Mouse (Mus musculus): ENCODE results near the gene Pik3ip1. TPM values are rescaled to one million over a fixed set of nuclear protein-coding genes. Genes with fewer than 3 reads are reported as not detected.

Pik3ip1 gene
- polyA plus RNA-seq, 1 experiment: 0.71 TPM

DNA sequence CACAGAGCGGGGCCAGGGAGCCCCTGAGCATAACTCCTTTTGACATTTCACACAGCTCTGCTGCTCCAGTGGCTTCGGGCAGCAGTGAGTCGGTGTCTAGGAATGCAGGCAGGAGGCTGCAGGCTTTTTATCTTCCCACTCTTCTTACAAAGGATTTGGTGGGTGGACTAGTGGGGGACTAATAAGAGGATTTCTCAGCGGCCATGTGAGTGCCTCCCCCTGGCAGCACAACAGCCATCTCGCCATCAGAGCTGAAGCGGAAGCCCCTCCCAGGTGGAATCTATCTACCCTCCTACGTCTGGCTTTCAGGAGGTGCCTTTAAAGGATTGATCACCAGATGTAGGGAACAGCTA, 44.1 kb downstream of the Pik3ip1 start:
- Histone ChIP-seq H3K36me3 (ENCODE audit: control insufficient read depth, insufficient read depth) (no peaks in the 10 kb centered on the region), H3K79me2 (ENCODE audit: control insufficient read depth, insufficient read depth) (peaks cover 37% of the 10 kb centered on the region), H3K4me3 (ENCODE audit: insufficient read depth, poor library complexity, severe bottlenecking) (no peak overlapping the region), H3K27me3 (ENCODE audit: control insufficient read depth, insufficient read depth, insufficient read length) (no peaks in the 10 kb centered on the region), H3K79me3 (ENCODE audit: low read depth) (no peaks in the 10 kb centered on the region), H3ac (ENCODE audit: control insufficient read depth, insufficient read length, low read depth) (peak overlapping the region; percentile 60)
- TF ChIP-seq MYOD1 (IDR thresholded peaks at IDR 0.05; ENCODE audit: control insufficient read depth, insufficient read length, low read depth): peak; percentile 18
- no peak for TF ChIP-seq FOSL1 (IDR thresholded peaks at IDR 0.05; ENCODE audit: insufficient read depth, low read length, poor library complexity, severe bottlenecking)

DNA sequence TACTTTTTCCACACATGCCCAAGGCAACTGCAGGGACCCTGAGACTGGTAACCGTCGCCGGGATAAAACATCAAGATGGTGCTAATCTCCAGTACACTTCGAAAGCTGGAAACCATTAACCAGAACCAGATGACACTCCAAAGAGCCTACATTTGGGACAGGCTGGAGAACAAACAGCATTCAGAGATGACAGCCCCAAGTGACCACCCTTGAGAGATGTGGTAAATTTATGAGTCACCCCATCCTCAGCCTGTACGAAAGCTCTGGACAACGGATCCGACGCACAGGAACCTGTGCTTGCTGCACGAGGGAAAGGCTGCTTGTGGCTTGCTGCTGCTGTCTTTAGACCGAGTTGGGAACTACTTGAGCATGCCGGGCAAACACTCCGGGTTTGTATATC, 44.5 kb downstream of the Pik3ip1 start:
- Histone ChIP-seq H3K27me3 (ENCODE audit: control insufficient read depth, insufficient read depth, insufficient read length) (no peaks in the 10 kb centered on the region), H3K36me3 (ENCODE audit: control insufficient read depth, insufficient read depth) (no peaks in the 10 kb centered on the region), H3K4me3 (ENCODE audit: insufficient read depth, poor library complexity, severe bottlenecking) (no peak overlapping the region), H3ac (ENCODE audit: control insufficient read depth, insufficient read length, low read depth) (peak overlapping the region; percentile 60), H3K79me3 (ENCODE audit: low read depth) (no peaks in the 10 kb centered on the region), H3K79me2 (ENCODE audit: control insufficient read depth, insufficient read depth) (peaks cover 32% of the 10 kb centered on the region)
- TF ChIP-seq FOSL1 (IDR thresholded peaks at IDR 0.05; ENCODE audit: insufficient read depth, low read length, poor library complexity, severe bottlenecking) (peak; percentile 47), MAX (IDR thresholded peaks at IDR 0.05) (peak; percentile 82), CEBPB (IDR thresholded peaks at IDR 0.05; ENCODE audit: low read depth) (no peak)

DNA sequence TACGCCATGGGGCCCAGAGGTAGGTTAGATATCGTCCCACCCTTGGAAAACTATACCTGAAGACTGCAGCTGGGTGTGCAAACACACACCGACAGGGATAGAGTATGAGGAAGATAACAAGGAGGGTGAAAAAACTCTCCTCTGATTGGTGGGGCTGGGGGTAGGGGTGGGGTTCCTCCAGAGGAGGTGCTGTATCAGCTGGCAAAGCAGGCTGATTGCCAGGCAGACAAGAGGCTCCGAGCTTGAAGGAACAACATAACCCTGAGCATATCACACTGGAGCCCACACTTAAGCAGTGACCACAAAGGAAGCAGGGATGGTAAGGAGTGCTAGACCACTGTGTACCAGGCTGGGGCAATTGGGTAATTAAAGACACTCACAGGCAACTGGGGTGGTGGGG, 49.2 kb downstream of the Pik3ip1 start:
- peaks cover 9% of the 10 kb centered on the region for H3K79me2 ChIP-seq (ENCODE audit: control insufficient read depth, insufficient read depth)
- TF ChIP-seq CEBPB (IDR thresholded peaks at IDR 0.05; ENCODE audit: low read depth) (no peak), USF1 (IDR thresholded peaks at IDR 0.05; ENCODE audit: low read depth) (no peak), MYOG (IDR thresholded peaks at IDR 0.05; ENCODE audit: control insufficient read depth, extremely low read depth, insufficient read length) (no peak), FOSL1 (IDR thresholded peaks at IDR 0.05; ENCODE audit: insufficient read depth, low read length, poor library complexity, severe bottlenecking) (no peak), MYOD1 (IDR thresholded peaks at IDR 0.05; ENCODE audit: control insufficient read depth, insufficient read length, low read depth) (no peak), CTCF (IDR thresholded peaks at IDR 0.05; ENCODE audit: control insufficient read depth, insufficient read depth, insufficient read length) (no peak), MAX (IDR thresholded peaks at IDR 0.05) (no peak)
- no peak overlapping the region for H3K4me3 ChIP-seq (ENCODE audit: insufficient read depth, poor library complexity, severe bottlenecking)
- H3ac ChIP-seq (ENCODE audit: control insufficient read depth, insufficient read length, low read depth): no peak overlapping the region
- no peaks in the 10 kb centered on the region for H3K79me3 ChIP-seq (ENCODE audit: low read depth)
- peaks cover 23% of the 10 kb centered on the region for H3K36me3 ChIP-seq (ENCODE audit: control insufficient read depth, insufficient read depth)
- no peaks in the 10 kb centered on the region for H3K27me3 ChIP-seq (ENCODE audit: control insufficient read depth, insufficient read depth, insufficient read length)

DNA sequence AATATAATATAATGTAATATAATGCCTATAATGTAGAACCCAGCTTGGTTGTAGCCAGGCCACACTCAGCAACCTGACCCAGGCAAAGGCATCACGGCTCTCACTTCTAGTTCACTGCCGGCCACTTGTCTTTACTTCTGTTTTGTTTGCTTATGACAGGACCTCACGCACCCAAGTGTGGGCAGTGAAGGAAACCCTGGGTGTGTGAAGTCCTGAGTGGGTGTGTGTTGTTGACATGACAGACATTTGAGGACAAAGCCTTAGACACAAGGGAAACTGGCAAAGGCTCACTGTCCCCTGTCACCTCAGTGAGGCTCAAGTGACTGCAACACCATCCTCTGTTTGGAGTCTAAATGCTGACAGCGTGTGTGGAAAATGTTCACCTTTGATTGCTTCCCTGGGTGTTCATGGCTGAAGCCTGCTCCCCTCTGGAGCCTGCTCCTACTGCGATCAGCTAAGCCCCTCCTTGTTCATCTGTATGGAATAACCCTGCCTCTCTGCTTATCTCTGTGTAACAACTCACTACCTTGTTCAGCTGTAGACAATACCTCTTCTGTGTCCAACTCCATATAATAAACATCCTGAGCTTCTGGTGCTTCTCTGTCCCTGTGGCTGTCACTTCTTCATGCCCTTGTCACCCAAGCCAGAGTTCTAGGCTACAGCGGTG, 51.1 kb downstream of the Pik3ip1 start:
- TF ChIP-seq CTCF (IDR thresholded peaks at IDR 0.05; ENCODE audit: control insufficient read depth, insufficient read depth, insufficient read length) (no peak), FOSL1 (IDR thresholded peaks at IDR 0.05; ENCODE audit: insufficient read depth, low read length, poor library complexity, severe bottlenecking) (no peak), MAX (IDR thresholded peaks at IDR 0.05) (no peak), MYOG (IDR thresholded peaks at IDR 0.05; ENCODE audit: control insufficient read depth, extremely low read depth, insufficient read length) (no peak), MYOD1 (IDR thresholded peaks at IDR 0.05; ENCODE audit: control insufficient read depth, insufficient read length, low read depth) (no peak), CEBPB (IDR thresholded peaks at IDR 0.05; ENCODE audit: low read depth) (no peak), USF1 (IDR thresholded peaks at IDR 0.05; ENCODE audit: low read depth) (no peak)
- Histone ChIP-seq H3K36me3 (ENCODE audit: control insufficient read depth, insufficient read depth) (peaks cover 30% of the 10 kb centered on the region), H3K4me3 (ENCODE audit: insufficient read depth, poor library complexity, severe bottlenecking) (no peak overlapping the region), H3K27me3 (ENCODE audit: control insufficient read depth, insufficient read depth, insufficient read length) (no peaks in the 10 kb centered on the region), H3K79me2 (ENCODE audit: control insufficient read depth, insufficient read depth) (peaks cover 1% of the 10 kb centered on the region), H3ac (ENCODE audit: control insufficient read depth, insufficient read length, low read depth) (no peak overlapping the region), H3K79me3 (ENCODE audit: low read depth) (no peaks in the 10 kb centered on the region)

DNA sequence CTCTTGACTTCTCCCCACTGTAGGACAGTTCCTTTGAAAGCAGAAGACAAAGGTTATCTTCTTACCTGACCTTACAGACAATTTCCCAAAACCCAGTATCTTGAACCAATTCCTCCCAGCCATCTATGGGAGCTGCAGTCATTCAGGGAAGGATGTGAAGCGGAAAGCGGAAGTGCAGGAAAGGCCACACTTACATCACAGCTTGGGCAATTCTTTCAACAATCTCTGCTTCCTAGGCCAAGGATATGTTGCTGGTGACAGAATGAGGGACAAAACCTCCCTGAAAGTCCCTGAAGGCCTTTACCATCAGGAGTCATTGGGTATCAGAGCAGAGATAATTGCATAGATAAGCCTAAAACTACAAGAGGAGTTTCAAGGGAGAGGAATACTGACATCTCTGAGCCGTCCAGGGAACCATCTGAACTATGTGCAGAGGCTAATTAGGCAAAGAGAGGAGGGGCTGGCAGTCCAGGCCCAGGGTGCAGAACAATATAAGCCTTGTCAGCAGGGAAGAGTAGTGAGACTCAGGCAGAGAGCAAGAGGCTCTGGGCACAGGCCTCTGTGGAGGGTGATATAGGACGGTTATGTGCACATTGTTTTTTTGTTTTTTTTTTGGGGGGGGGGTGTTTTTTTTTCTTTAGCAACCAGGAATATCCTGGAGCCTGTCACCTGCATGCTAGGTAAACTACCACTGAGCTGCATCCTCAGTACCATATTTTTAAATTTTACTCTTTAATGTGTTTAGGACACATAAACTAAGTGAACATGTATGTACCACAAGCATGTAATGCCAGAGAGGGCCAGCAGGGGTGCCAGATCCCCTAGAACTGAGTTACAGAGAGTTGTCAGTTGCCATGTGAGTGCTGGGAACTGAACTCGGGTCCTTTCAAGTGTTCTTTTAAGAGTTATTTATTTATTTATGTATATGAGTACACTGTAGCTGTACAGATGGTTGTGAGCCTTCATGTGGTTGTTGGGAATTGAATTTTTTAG, 52.7 kb downstream of the Pik3ip1 start:
- Histone ChIP-seq H3K36me3 (ENCODE audit: control insufficient read depth, insufficient read depth) (peaks cover 33% of the 10 kb centered on the region), H3K79me3 (ENCODE audit: low read depth) (no peaks in the 10 kb centered on the region), H3ac (ENCODE audit: control insufficient read depth, insufficient read length, low read depth) (no peak overlapping the region), H3K79me2 (ENCODE audit: control insufficient read depth, insufficient read depth) (no peaks in the 10 kb centered on the region), H3K4me3 (ENCODE audit: insufficient read depth, poor library complexity, severe bottlenecking) (no peak overlapping the region), H3K27me3 (ENCODE audit: control insufficient read depth, insufficient read depth, insufficient read length) (no peaks in the 10 kb centered on the region)
- TF ChIP-seq MAX (IDR thresholded peaks at IDR 0.05) (no peak), MYOG (IDR thresholded peaks at IDR 0.05; ENCODE audit: control insufficient read depth, extremely low read depth, insufficient read length) (no peak), FOSL1 (IDR thresholded peaks at IDR 0.05; ENCODE audit: insufficient read depth, low read length, poor library complexity, severe bottlenecking) (no peak), CTCF (IDR thresholded peaks at IDR 0.05; ENCODE audit: control insufficient read depth, insufficient read depth, insufficient read length) (no peak), CEBPB (IDR thresholded peaks at IDR 0.05; ENCODE audit: low read depth) (no peak), MYOD1 (IDR thresholded peaks at IDR 0.05; ENCODE audit: control insufficient read depth, insufficient read length, low read depth) (no peak), USF1 (IDR thresholded peaks at IDR 0.05; ENCODE audit: low read depth) (no peak)

Measured in C2C12 (cell line).